Mouse (Mus musculus): ENCODE results near the gene Ccnb2.
"Not testable (repeated sequence)": the region's sequence is repeated elsewhere in the genome, so short reads cannot be mapped to it uniquely, and the experiment has no call there.

The Ccnb2 gene

GRCm38 (mm10) chr9:70421257-70422056 is at the start of gene Ccnb2:
Ccnb2 (minus strand) TSS chr9:70421547.
- DNase-seq (ENCODE audit: low spot score), result peak; percentile 85

GRCm38 (mm10) chr9:70463091-70463490 is 41.7 kb upstream of the Ccnb2 start:
- not testable (repeated sequence) for DNase-seq (ENCODE audit: low spot score)

- DNase-seq (ENCODE audit: low spot score), result no peak
Observed at GRCm38 (mm10) chr9:70452371-70452770, 31.0 kb upstream of the Ccnb2 start.

GRCm38 (mm10) chr9:70449072-70449471 is 27.7 kb upstream of the Ccnb2 start:
- DNase-seq (ENCODE audit: low spot score), result no peak

GRCm38 (mm10) chr9:70439959-70440358 is 18.6 kb upstream of the Ccnb2 start:
- DNase-seq (ENCODE audit: low spot score), result no peak

- no peak for DNase-seq (ENCODE audit: low spot score)
Observed at GRCm38 (mm10) chr9:70422661-70423060, 1.3 kb upstream of the Ccnb2 start.

- DNase-seq (ENCODE audit: low spot score), result no peak
Observed at GRCm38 (mm10) chr9:70416412-70416811, 4.9 kb downstream of the Ccnb2 start.

GRCm38 (mm10) chr9:70413038-70413437 is 8.3 kb downstream of the Ccnb2 start:
- no peak for DNase-seq (ENCODE audit: low spot score)

GRCm38 (mm10) chr9:70410668-70411067 is 10.7 kb downstream of the Ccnb2 start:
- no peak for DNase-seq (ENCODE audit: low spot score)

GRCm38 (mm10) chr9:70409743-70410142 is 11.6 kb downstream of the Ccnb2 start:
- no peak for DNase-seq (ENCODE audit: low spot score)

GRCm38 (mm10) chr9:70408791-70409190 is 12.6 kb downstream of the Ccnb2 start:
- no peak for DNase-seq (ENCODE audit: low spot score)

- DNase-seq (ENCODE audit: low spot score), result no peak
Observed at GRCm38 (mm10) chr9:70406596-70406995, 14.8 kb downstream of the Ccnb2 start.

- DNase-seq (ENCODE audit: low spot score), result no peak
Observed at GRCm38 (mm10) chr9:70401937-70402539, 19.3 kb downstream of the Ccnb2 start.

- DNase-seq (ENCODE audit: low spot score), result no peak
Observed at GRCm38 (mm10) chr9:70396083-70396482, 25.3 kb downstream of the Ccnb2 start.

GRCm38 (mm10) chr9:70395617-70396016 is 25.7 kb downstream of the Ccnb2 start:
- DNase-seq (ENCODE audit: low spot score), result no peak

- peak; percentile 36 for DNase-seq (ENCODE audit: low spot score)
Observed at GRCm38 (mm10) chr9:70392563-70392907, 28.8 kb downstream of the Ccnb2 start.

GRCm38 (mm10) chr9:70391660-70392562 is 29.4 kb downstream of the Ccnb2 start:
- DNase-seq (ENCODE audit: low spot score), result no peak

GRCm38 (mm10) chr9:70391042-70391441 is 30.3 kb downstream of the Ccnb2 start:
- no peak for DNase-seq (ENCODE audit: low spot score)

- no peak for DNase-seq (ENCODE audit: low spot score)
Observed at GRCm38 (mm10) chr9:70389548-70389947, 31.8 kb downstream of the Ccnb2 start.

- no peak for DNase-seq (ENCODE audit: low spot score)
Observed at GRCm38 (mm10) chr9:70387410-70388119, 33.8 kb downstream of the Ccnb2 start.

- DNase-seq (ENCODE audit: low spot score), result no peak
Observed at GRCm38 (mm10) chr9:70384958-70385728, 36.2 kb downstream of the Ccnb2 start.
